Mouse (Mus musculus) liver, adult 2 months (tissue): Measurements from ENCODE around the gene Slc45a1. TPM values are rescaled to one million over a fixed set of nuclear protein-coding genes. Genes with fewer than 3 reads are reported as not detected.

Source experiments
- DNase-seq: peaks from one replicate; pipeline ENCODE4 v3.0.0-alpha.2; 2011; ENCODE audit warnings: low read depth, low spot score; ENCODE audit errors: extremely low read depth
- H3K27ac ChIP-seq: fragments of 200-500 bp; replicated peaks from 2 replicates; pipeline ENCODE4 v1.5.1; 2012; ENCODE audit warnings: low read depth, mild to moderate bottlenecking, control low read depth, inconsistent platforms, low read length; ENCODE audit not compliant: insufficient read depth
- H3K27me3 ChIP-seq: fragments of 200-500 bp; 2 replicates; pipeline ENCODE4 v1.6.1; 2012; ENCODE audit warnings: mild to moderate bottlenecking, moderate library complexity, low read length, inconsistent platforms; ENCODE audit not compliant: control insufficient read depth, insufficient read depth
- H3K36me3 ChIP-seq: fragments of 200-500 bp; 2 replicates; pipeline ENCODE4 v1.6.1; 2012; ENCODE audit warnings: low read length, inconsistent platforms; ENCODE audit not compliant: control insufficient read depth, insufficient read depth
- H3K4me1 ChIP-seq: fragments of 200-500 bp; 2 replicates; pipeline ENCODE4 v1.6.1; 2011; ENCODE audit warnings: low read length; ENCODE audit not compliant: control insufficient read depth, insufficient read depth
- H3K4me3 ChIP-seq: fragments of 200-500 bp; 2 replicates; pipeline ENCODE4 v1.5.1; 2011; ENCODE audit warnings: low read depth, mild to moderate bottlenecking, control low read depth, low read length, moderate library complexity; ENCODE audit not compliant: insufficient read depth
- H3K79me2 ChIP-seq: fragments of 200-500 bp; 2 replicates; pipeline ENCODE4 v1.6.1; 2012; ENCODE audit warnings: inconsistent platforms, mild to moderate bottlenecking, low read length, moderate library complexity; ENCODE audit not compliant: control insufficient read depth, insufficient read depth
- H3K9ac ChIP-seq: fragments of 200-500 bp; 2 replicates; pipeline ENCODE4 v1.6.1; 2012; ENCODE audit warnings: low read depth, mild to moderate bottlenecking, control low read depth, inconsistent platforms, low read length
- CTCF ChIP-seq: fragments of 200-500 bp; IDR thresholded peaks from 2 replicates; pipeline ENCODE4 v1.5.1; 2011; ENCODE audit warnings: low read depth, low read length, control low read depth
- POLR2A ChIP-seq: fragments of 200-500 bp; IDR thresholded peaks from 2 replicates; pipeline ENCODE4 v1.6.1; 2011; ENCODE audit warnings: low read length, control low read depth; ENCODE audit not compliant: insufficient read depth; ENCODE audit errors: extremely low read depth
- WGBS: fragments of 180-500 bp; shearing (Covaris S2); methylation state at CpG from one replicate; pipeline ENCODE4 v1.1.7; 2018; 5-methylcytosine and 5-hydroxymethylcytosine counted together
- polyA plus RNA-seq: library from polyadenylated mRNA; depleted of rRNA; stranded (reverse); fragments of >200 nt; gene quantifications from 2 replicates; pipeline ENCODE4 v1.2.3, GENCODE M21; 2012
- total RNA-seq: library from RNA; depleted of rRNA; stranded (reverse); fragments of >200 nt; gene quantifications from 2 replicates; pipeline ENCODE4 v1.2.3, GENCODE M21; 2014

Slc45a1 gene
- total and polyA plus RNA-seq, 2 experiments = not detected

- WGBS = 93% methylated on average over 7 of the region's 7 CpGs
- Histone ChIP-seq H3K4me1 (no peaks in the 10 kb centered on the region), H3K27me3 (no peaks in the 10 kb centered on the region), H3K36me3 (peaks cover 26% of the 10 kb centered on the region), H3K9ac (no peak overlapping the region), H3K27ac (no peak overlapping the region), H3K79me2 (no peaks in the 10 kb centered on the region), H3K4me3 (no peak overlapping the region)
- no peak for DNase-seq
- TF ChIP-seq CTCF (no peak), POLR2A (no peak)
Measured at GRCm38 (mm10) chr4:150619011-150619410, 33.0 kb downstream of the Slc45a1 start.

GRCm38 (mm10) chr4:150616841-150617240 is 35.1 kb downstream of the Slc45a1 start:
- no peaks in the 10 kb centered on the region for H3K27me3 ChIP-seq
- 98% methylated on average over 20 of the region's 20 CpGs for WGBS
- H3K36me3 ChIP-seq = peaks cover 43% of the 10 kb centered on the region
- no peak overlapping the region for H3K4me3 ChIP-seq
- no peak for DNase-seq
- no peaks in the 10 kb centered on the region for H3K4me1 ChIP-seq
- TF ChIP-seq POLR2A (no peak), CTCF (no peak)
- no peaks in the 10 kb centered on the region for H3K79me2 ChIP-seq
- H3K9ac ChIP-seq = no peak overlapping the region
- no peak overlapping the region for H3K27ac ChIP-seq

DNA sequence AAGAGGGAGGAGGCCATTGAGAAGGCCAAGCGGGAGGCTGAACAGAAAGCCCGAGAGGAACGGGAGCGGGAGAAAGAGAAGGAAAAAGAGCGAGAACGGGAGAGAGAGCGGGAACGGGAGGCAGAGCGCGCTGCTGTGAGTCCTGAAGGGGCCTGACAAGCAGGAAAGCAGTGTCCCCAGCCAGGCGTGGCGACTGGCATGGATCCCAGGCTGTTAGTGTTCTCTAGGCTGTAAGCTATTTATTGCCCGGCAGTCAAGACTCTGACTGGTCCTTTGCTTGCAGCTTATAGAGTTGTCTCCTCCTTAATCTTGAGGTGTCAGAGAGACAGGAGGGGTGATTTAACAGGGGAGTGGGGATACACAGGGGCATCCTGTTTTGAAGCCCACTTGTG is 35.9 kb downstream of the Slc45a1 start:
- no peaks in the 10 kb centered on the region for H3K4me1 ChIP-seq
- H3K27ac ChIP-seq = no peak overlapping the region
- no peaks in the 10 kb centered on the region for H3K27me3 ChIP-seq
- H3K36me3 ChIP-seq = peaks cover 47% of the 10 kb centered on the region
- H3K4me3 ChIP-seq = no peak overlapping the region
- no peak overlapping the region for H3K9ac ChIP-seq
- 88% methylated on average over 13 of the region's 13 CpGs for WGBS
- no peak for DNase-seq
- H3K79me2 ChIP-seq = no peaks in the 10 kb centered on the region
- no peak for TF ChIP-seq POLR2A
- no peak for TF ChIP-seq CTCF

DNA sequence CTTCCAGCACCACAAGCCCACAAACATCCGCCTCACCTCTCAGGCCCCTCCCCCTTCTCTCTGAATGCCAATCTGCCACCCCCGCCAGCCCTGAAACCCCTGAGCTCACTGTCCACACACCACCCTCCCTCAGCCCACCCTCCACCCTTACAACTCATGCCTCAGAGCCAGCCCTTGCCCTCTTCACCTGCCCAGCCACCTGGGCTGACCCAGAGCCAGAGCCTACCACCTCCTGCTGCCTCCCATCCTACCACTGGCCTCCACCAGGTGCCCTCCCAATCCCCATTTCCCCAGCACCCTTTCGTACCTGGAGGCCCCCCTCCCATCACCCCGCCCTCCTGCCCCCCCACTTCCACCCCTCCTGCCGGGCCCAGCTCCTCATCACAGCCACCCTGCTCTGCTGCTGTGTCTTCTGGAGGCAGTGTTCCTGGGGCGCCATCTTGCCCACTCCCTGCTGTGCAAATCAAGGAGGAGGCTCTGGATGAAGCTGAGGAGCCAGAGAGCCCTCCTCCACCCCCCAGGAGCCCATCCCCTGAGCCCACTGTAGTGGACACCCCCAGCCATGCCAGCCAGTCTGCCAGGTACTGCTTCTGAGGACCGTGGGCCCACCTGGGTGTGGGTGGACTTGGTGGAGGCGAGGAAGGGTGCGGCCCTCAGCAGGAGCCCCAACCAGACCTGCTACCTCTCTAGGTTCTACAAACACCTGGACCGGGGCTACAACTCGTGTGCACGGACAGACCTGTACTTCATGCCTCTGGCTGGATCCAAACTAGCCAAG is 36.5 kb downstream of the Slc45a1 start:
- Histone ChIP-seq H3K4me1 (no peaks in the 10 kb centered on the region), H3K79me2 (no peaks in the 10 kb centered on the region), H3K27ac (no peak overlapping the region), H3K27me3 (no peaks in the 10 kb centered on the region), H3K36me3 (peaks cover 48% of the 10 kb centered on the region), H3K9ac (no peak overlapping the region), H3K4me3 (no peak overlapping the region)
- no peak for DNase-seq
- 93% methylated on average over 12 of the region's 12 CpGs for whole genome bisulfite sequencing
- TF ChIP-seq POLR2A (no peak), CTCF (no peak)

- WGBS = 83% methylated on average over 7 of the region's 7 CpGs
- no peak overlapping the region for H3K27ac ChIP-seq
- no peak for TF ChIP-seq CTCF
- TF ChIP-seq POLR2A = no peak
- no peaks in the 10 kb centered on the region for H3K4me1 ChIP-seq
- H3K9ac ChIP-seq = no peak overlapping the region
- H3K36me3 ChIP-seq = peaks cover 41% of the 10 kb centered on the region
- no peak overlapping the region for H3K4me3 ChIP-seq
- peaks cover 9% of the 10 kb centered on the region; the same call in 1 of the 2 replicates for H3K79me2 ChIP-seq
- DNase-seq = no peak
- no peaks in the 10 kb centered on the region for H3K27me3 ChIP-seq
Measured at GRCm38 (mm10) chr4:150613715-150614114, 38.3 kb downstream of the Slc45a1 start.

GRCm38 (mm10) chr4:150608670-150609069 is 43.3 kb downstream of the Slc45a1 start:
- Histone ChIP-seq H3K4me3 (no peak overlapping the region), H3K36me3 (peaks cover 20% of the 10 kb centered on the region; the same call in 1 of the 2 replicates), H3K27me3 (no peaks in the 10 kb centered on the region), H3K4me1 (peaks cover 16% of the 10 kb centered on the region), H3K9ac (no peak overlapping the region), H3K79me2 (peaks cover 12% of the 10 kb centered on the region; the same call in 1 of the 2 replicates), H3K27ac (no peak overlapping the region)
- TF ChIP-seq CTCF = no peak
- WGBS = 93% methylated on average over 3 of the region's 3 CpGs
- no peak for DNase-seq
